Mouse (Mus musculus): ENCODE measurements around the gene Lin7a.

Lin7a gene

DNA sequence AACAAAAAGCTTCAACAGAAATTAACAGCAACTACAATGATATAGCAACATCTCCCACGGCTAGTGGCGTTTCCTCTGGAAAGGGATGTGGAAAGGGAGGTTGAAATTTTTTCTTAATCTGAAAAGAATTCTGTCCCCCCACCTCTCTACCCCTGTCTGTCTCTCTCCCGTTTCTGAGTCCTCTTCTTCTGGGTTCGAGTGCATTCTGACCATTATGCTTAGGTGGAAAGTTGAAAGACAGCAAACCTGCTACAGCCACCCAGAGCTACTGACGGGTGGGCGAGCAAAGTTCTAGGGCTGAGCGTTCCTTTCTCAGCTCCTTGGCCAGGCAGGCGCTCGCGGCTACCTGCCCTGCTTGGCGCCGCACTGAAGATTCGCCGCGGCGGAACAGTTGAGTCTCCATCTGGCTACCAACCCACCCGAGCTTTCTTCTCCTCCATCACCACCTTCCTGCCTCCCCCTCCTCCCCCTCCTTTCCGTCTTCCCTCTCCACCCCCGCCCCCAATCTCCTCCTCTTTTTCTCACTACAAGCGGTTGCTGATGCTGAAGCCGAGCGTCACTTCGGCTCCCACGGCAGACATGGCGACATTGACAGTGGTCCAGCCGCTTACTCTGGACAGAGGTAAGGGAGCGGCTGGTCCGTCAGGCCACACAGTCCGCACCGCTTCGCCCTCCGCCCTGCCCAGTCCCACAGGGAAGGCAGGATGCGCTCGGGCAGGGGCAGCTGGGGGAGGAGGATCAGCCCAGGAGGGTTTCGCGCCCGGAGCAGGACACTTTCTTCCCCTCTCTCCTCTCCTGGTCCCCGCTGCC, at the start of gene Lin7a:
Gene Lin7a (plus strand): TSS at position 366 of the 810 bp plus-strand sequence.
- no peak for DNase-seq (ENCODE audit: low read depth, low spot score)

DNA sequence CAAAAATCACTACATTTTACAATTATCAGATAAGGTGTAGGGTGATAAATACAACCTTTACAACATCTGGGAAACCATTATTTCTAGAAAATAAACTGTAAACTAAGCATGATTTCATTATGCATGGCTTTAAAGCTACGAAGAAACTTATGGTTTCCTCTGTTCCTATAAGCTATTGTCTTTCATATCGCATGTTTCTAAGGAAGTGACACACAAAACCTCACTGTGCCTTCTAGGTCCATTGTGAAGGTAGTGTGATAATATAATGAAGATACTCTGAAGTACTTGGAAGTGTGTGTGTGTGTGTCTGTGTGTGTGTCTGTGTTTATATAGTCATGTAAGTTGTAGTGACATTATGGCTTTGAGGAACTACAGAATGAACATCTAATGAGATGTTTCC, 49.8 kb upstream of the Lin7a start:
- no peak for DNase-seq (ENCODE audit: low read depth, low spot score)

DNA sequence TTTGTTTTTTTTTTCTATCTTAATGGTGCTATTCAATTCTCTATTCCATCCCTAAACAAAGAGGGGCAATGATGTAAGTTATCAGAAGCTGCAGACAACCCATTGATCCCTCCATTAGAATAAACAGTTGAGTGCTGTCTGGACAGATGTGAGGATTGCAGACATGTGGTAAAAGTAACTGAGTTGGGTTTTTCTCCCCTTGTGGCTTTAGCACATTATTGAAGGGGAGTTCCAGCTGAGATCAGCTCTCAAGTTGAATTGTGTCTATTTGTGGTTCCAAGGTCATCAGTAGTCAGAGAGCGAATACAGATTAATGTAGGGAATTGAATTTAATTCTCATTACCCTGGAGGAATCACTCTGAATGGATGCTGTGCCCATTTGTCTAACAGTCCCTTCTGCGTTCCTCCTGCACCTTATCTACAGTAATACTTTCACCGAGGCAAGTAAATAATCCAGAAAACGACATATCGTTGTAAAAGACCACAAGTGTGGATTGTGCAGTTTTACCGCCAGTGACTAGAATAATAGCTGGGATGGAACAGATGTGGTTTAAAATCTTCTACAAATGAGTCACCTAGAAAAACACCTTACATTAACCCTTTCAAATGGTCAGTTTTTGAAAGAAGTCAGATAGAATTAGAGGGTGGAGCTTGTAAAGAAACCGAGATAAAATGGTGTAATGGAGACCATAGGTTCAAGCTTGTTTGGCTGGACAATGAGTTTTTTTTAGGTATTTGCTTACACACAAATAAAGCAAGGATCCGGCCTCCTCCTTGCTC, 48.9 kb upstream of the Lin7a start:
- no peak for DNase-seq (ENCODE audit: low read depth, low spot score)

DNA sequence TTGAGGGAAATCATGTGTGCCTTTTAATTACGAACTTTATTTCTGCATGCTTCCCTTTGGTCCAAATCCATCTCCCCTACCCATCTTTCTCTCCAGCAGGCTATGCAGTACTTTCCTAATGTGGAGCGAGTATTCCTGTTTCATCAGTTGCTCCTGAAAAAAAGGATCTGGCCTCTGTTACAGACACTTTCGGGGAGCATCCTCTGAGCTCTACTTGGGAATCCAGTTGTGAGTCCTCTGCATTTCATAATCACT, 48.4 kb upstream of the Lin7a start:
- DNase-seq (ENCODE audit: low read depth, low spot score): no peak

DNA sequence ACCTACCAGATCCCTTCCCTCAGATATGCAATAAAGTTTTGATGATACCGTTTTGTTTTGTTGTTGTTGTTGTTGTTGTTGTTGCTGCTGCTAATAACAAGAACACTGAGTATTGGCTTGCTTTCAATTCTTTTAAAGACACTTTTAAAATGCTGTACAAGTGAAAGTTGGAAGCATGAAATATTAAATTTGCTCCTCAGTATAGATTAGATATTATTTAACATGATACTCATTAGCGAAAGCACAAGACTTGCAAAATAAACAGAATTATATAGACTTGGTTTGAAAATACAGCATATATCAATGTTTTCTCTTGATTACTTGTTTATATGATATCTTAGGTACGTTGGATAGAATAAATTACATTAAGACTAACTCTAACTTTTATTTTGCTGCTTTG, 47.7 kb upstream of the Lin7a start:
- DNase-seq (ENCODE audit: low read depth, low spot score): no peak

DNA sequence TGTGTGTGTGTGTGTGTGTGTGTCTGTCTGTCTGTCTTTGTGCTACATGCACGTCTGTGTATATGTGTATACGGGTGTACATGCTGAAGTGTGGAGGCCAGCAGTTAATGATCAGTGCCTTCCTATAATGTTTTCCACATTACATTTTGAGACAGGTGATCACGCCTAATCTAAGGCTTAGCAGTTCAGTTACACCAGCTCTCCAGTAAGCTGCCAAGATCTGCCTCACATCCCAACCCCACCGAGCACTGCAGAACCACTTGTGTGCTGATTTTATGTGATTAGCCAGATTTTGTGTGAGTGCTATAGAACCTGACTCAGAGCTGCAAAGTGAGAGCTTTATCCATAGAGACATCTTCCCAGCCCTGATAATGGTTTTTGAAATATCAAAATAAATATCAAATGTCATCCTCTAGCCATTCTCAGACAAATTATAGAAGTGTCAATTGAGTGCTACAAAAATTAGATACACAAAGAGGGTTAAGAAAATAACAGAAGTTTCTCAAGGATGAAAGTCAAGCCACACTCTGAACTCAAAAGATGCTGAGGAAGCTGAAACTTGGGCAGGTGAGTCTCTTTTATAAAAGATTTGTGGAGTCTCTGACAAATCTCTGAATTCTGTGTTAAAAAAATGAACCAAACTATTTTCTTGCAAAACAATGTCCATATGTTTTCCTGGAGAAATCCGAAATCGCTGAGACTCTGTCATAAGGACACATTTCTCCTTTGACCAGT, 46.7 kb upstream of the Lin7a start:
- no peak for DNase-seq (ENCODE audit: low read depth, low spot score)

DNA sequence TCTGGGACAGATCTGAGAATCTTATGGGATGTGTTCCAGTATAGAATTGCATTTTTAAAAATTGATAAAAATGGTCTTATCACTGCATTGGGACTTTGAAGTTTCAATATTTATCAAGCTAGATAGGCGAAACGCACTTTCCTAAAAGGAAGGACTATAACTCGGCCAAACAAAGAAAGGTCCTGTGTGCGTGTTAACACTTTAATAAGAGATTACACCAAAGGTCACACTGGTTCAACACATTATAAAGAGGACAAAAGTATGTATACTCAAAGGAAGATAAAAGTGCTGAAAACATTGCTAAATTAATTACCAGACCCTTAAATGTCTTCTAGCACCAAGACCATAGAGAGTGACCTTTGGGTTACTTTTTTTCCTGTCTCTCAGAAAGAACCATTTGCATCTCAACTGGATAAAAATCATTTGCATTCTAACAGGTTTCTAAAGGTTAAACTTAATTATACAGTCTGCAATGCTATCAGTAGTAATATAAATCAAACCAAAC, 46.1 kb upstream of the Lin7a start:
- DNase-seq (ENCODE audit: low read depth, low spot score): no peak

DNA sequence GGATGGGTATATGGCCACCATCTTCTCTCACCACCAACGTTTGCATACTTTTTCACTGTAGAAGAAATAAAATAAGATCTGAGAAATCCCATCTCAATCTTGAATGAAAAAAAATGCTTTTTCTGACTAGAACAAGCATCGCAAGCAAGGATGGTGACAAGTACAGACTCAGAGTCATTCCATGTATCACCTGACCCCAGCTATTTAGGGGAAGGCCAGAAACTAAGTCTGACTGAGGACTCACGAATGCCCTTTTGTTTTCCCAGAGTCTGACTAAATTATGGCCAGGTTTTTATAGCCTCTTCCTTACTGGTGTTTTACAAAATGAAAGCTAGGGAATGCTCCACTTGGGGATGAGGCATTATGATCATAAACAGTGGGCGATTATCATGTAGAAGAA, 45.6 kb upstream of the Lin7a start:
- DNase-seq (ENCODE audit: low read depth, low spot score): no peak

DNA sequence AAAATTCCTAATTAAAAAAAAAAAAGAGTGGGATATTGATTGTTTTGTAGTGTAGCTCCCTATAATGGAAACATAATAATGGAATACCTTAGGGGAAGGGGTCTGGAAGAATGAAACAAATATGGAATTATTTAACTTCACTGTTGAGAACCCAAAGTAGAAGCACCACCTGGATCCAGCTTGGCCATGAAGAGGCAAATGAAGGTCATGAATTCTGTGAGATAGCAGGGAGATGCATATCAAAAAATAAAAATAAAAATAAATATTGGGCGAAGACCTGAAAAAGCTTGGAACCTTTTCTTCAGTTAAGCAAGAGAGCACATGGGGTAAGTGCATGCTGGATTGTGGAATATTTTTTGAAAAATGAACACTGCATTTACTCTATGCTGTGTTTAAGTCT, 43.6 kb upstream of the Lin7a start:
- DNase-seq (ENCODE audit: low read depth, low spot score): no peak

DNA sequence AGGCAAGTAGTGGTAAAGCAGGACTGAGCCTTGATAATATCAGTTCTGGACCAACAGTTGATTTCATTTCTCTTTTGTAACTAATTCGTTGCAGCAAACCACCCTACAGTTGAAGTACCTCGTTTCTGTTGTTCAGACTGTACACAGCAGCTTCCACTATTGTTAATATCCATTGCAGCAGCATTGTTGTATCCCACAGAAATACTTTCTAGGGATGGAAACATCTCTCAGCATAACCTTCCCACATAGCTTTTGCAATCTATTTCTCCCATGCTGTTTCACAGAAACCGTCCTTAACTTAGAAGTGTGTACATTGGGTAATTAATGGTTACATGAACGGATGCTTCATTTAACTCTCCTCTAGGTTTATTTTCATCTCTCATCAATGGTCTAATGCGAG, 42.7 kb upstream of the Lin7a start:
- no peak for DNase-seq (ENCODE audit: low read depth, low spot score)

DNA sequence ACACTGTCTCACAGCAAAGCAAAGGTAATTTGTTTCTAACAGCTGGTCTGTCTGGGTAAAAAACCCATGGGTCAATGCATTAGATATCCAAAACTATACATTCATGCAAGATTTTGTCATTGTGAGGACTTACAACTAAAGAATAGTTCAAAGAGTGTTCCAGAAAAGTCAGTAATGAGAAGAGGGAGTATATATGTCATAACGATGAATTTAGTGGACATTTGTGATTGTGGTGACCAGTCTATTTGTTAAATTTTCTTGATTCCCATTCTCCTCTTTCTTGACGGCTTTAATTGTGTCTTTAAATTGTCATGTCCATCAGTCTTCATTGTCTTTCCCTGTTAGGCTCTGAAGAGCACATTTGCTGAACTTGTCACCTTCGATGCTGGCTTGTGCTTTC, 42.1 kb upstream of the Lin7a start:
- no peak for DNase-seq (ENCODE audit: low read depth, low spot score)

DNA sequence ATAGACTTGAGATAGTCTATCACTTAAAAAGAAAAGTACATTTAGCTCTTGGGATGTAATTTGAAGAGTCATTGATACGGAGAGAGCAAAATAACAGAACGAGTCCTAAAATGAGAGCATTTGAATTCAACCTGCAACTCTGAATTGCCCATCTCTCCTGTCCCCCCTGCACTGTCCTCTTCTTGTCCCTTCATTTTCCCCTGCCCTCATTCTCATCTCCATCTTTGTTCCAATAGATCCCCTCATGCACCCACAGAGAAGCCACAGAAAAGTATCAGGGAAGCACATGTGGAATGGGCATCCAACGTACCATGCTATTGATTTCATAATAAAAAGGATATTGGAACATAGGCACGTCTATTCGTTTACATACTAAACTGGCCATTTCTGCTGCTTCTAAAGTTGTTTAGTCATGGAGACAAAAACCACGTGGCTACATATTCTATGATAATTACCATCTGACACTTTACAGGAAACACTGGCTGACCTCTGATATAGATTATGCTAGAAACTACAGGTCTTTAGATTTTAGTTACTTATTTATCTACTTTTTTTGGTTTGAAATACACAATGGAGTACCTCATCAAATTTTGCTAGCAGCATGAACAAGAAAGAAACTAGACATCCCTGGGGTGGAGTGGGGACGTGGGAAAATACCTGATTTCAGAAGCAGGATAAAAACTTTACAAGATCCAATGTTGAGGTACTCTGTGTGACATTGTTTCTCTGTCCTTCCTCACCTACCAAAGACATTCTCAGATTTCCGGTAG, 41.2 kb upstream of the Lin7a start:
- DNase-seq (ENCODE audit: low read depth, low spot score): no peak

DNA sequence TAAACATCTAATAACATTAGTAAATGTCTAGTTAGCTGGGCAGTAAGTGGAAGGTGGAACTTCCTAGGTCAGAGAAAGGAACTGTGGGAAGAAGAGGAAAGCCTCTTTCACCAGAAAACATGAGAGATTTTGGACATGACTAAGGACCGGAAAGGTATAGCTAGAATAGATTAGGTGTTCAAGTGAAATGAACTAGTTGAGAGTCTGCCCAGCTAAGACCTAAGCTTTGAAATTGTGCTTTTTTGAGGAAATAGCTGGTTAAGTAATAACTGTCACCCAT, 40.7 kb upstream of the Lin7a start:
- no peak for DNase-seq (ENCODE audit: low read depth, low spot score)

DNA sequence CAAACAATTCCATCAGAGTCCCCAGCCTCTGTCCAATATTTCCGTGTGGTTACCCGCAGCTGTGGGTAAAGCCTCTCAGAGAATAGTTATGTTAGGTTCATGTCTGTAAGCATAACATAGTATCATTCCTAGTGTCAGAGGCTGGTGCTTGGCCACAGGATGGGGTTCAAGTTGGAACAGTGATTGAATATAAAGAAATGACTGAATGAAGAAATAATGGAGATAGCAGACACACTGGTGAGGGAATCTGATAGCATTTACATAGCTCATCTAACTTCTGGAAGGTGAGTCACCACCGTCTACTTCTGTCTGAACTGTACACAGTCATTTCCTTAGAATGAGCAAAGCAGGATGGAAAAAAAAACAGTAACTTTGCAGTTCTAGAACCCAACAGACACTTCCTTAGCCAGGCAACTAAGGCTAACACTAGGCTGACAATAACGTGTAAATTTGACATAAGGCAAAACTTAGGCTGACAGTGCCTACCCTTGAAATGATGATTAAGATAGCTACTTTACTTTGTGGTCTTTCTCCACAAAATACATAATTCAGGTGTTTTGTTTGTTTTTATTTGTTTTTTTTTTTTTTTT, 40.0 kb upstream of the Lin7a start:
- no peak for DNase-seq (ENCODE audit: low read depth, low spot score)

DNA sequence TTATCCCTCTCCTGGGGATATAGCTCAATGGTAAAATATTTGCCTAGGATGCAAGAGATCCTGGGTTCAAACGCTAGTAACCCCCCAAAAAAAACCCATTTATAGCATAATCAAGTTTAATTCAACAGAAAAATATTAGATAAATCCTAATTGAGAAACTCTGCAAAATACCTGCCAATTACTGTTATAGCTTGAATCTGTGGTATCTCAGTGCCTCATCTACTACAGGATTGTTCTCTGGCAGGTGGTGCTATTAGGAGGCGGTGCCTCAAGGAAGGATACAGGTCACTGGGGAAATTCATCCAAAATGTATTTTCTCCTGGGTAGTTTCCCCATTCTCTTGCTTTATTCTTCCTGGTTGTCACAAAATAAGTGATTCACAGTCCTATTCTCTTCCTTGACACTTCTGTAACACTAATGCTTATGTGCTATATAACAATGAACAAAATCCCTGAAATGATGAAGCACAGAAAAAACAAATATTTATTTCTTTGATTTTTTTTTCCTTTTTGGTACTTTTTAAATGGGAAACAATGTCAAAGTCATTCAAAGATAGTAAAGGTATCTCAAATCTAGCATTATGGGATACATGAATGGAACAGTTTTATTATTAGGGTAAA, 38.9 kb upstream of the Lin7a start:
- DNase-seq (ENCODE audit: low read depth, low spot score): no peak

DNA sequence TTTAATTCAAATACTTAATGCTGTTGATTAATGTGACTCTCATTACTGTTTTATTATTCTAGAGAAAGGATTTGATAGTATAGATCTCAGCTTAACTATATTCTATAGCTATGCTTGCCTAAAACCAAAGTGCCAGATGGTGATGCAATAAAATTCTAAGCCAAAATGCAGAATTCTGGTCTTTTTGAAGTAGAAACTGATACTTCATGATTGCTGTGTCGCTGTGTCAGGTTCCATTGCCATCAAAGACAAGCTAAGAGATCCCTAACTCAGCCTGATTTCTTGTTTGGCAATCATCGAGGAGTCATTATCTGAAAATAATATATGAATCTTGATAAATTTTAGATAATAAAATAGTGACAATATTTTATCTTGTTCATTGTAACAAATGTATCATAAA, 38.3 kb upstream of the Lin7a start:
- no peak for DNase-seq (ENCODE audit: low read depth, low spot score)

DNA sequence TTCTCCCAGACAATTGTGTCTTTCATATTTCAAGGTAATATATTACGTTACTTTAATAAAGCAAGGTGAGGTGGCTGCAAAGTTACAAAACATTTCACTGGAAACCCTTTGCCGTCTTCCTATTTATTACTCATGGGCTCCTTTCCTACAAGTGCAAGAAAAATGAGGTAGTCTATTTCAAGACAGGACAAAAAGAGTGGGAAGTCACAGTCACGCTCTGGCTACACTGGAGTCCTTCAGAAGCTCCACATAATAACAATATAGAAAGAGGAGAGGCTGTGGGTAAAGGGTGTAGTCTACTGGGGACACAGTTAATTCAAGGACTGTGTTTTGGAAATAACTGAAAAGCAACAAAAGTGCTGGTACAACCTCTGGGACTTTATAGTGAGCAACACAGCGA, 37.7 kb upstream of the Lin7a start:
- DNase-seq (ENCODE audit: low read depth, low spot score): no peak

DNA sequence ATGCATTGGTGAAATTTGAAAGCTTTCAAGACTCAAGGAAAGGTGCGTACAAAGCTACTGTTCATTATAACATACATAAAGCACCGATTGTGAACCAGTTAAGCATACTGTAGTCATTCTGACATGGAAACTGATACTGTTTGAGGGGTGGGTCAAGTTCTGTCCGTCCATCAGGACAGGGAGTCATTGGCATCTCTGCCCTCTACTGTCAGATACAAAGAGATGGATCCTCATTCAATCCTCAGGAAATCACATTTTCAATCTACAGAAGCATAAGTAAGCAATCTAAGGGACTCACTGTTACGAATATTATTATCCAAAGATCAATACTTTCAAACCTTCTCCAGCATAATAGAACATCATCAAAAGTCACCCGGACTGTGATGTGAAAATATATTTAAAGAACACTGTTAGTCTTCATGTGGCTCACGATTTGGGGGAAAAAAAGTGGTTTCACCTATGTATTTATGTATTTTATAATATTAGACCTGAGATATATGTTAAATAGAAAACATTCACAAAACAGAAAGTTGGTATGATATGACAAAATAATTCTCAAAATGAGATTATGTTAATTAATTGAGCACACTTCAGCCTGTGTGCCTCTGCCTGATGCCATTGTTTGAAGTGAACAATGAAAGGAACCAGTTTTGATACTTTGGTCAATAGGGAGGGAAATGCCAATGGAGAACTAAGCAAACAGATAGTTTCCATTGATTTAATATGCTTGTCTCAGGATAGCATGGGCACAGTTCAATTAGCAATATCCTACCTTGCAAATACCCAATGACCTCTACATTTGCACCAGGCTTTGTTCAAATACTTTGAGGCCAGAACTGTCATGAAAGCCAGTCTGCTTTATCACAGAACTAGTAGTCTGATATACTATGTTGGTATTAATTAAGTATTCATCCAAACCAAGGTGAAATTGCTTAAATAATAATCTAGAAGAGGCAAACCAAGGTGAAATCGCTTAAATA, 36.8 kb upstream of the Lin7a start:
- no peak for DNase-seq (ENCODE audit: low read depth, low spot score)

DNA sequence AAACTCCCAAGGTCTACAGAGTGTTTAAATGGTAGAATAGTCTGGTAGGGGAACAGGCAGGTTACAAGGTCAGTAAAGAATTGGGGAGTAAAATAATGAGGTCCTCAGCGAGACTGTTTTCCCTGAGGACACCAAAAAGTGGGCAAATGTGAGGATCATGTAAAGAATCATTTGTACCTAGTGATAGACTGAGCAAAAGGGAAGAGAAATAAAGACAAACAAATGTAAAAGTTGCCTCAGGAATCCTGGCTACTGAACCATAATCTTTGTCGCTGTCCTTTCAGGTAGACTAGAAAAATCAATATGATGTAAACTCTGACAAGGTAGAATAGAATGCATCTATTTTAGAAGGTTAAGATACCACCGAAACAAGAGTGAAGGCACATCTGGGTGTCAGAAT, 36.0 kb upstream of the Lin7a start:
- no peak for DNase-seq (ENCODE audit: low read depth, low spot score)

DNA sequence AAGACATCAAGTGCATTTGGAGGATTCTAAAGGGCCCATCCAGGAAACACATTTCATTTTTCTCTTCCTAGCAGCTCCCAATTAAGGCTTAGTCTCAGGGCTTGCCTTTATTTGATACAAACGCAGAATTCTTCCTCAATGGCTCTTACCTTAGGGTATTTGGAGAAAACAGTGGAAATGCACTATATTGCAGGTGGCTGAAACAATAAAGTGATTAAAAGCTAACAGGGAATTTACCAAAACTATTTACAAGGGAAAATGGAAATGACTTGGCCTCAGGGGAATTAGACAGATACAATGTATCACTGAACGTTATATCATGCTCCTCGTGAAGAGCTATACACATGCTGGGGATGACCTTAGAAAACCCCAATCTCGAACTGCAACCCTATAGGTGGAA, 35.3 kb upstream of the Lin7a start:
- no peak for DNase-seq (ENCODE audit: low read depth, low spot score)

Data from CD4-positive, CD25-positive, alpha-beta regulatory T cell, adult 2 months (primary cell).